Mouse (Mus musculus): ENCODE measurements around the gene Krtap19-9b. TPM values are rescaled to one million over a fixed set of nuclear protein-coding genes. Genes with fewer than 3 reads are reported as not detected.

The Krtap19-9b gene
- not detected for polyA plus RNA-seq (2017; shearing (Covaris generic))

DNA sequence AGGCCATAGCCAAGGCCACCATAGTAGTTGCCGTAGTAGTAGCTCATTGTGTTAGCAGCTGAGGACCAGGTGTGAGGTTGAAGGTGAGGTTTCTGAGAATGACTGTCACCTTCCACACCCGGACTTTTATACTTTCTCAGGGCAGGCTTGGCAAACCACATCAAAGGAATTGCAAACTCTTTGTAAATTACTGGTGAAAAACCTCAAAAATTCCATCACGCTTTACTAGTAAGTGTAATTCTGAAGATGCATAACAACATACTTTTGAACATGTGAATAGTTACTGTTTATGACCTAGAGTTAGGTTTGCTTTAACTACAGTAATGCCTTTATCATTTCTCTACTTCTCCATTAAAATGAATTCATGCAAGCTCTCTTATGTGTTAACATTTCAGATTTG, at the start of gene Krtap19-9b:
Gene Krtap19-9b, minus strand, starts transcription at position 101 of the 400 bp plus-strand sequence.

DNA sequence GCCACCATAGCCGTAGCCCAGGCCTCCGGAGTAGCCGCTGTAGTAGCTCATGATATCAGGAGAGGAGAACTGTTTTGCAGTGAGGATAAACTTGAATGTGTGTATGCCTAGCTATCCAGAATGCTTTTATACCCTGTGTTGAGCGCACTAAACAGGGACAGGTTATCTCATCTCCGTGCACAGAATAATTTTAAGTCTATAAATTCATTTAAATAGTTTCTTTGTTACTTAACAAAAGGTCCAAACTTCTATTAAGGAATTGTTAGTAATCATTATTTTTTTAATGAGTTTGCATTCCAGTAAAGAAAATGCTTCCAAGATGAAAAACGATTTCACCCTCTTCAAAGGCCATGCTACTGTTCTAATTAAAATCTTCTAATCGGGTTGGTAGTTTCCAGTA, 30.7 kb upstream of the Krtap19-9b start, which contains the start of gene Krtap16-3:
Gene Krtap16-3, minus strand, starts transcription at position 101 of the 400 bp plus-strand sequence.

DNA sequence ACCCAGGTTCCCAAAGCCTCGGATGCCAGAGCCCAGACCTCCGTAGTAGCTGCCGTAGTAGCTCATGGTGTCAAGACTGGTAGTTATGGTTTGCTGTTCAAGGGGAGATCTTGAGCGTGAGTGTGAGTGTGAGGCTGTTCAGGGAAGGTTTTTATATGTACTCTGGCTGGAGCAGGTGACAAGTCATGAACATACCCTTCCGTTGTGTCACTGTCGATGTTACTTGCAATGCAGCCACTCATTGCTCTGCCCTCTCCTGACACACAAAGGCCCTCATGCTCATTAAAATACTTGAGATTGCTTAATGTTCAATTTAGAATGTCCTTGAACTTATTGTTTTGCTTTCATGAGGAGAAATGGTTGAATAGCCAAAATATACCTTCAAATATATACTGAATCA, 35.7 kb downstream of the Krtap19-9b start, which contains the start of gene Krtap19-5:
Gene Krtap19-5, minus strand, starts transcription at position 101 of the 400 bp plus-strand sequence.

DNA sequence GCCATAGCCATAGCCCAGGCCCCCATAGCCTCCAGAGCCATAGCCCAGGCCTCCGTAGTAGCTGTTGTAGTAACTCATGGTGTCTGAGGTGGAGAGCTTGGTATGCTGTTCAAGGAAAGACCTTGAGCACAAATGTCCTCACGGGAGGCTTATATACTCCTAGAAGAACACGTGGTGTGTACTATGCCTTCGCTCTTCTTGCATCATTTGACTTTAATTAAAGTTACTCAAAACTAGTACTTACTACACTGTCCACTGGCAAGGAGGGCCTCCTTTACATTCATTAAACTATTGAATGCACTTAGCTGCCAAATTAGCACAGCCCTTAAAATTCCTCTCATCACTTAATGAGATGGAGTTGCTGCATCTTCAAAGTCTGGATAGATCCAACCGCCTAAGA, 47.1 kb downstream of the Krtap19-9b start, which contains the start of gene Krtap19-4:
Gene Krtap19-4, minus strand, starts transcription at position 101 of the 400 bp plus-strand sequence.

Other genes with a start within 250 kb of the Krtap19-9b start
- not detected for gene 2310061N02Rik, start 224.3 kb downstream of the Krtap19-9b start, polyA plus RNA-seq (2017; shearing (Covaris generic))
- gene Krtap13-1, start 203.4 kb downstream of the Krtap19-9b start, polyA plus RNA-seq (2017; shearing (Covaris generic)) = not detected
- gene Krtap13, start 180.6 kb downstream of the Krtap19-9b start, polyA plus RNA-seq (2017; shearing (Covaris generic)) = not detected
- gene 2310034C09Rik, start 173.4 kb downstream of the Krtap19-9b start, polyA plus RNA-seq (2017; shearing (Covaris generic)) = not detected
- gene 2310057N15Rik, start 158.1 kb downstream of the Krtap19-9b start, polyA plus RNA-seq (2017; shearing (Covaris generic)) = not detected
- not detected for gene Gm5965, start 154.4 kb downstream of the Krtap19-9b start, polyA plus RNA-seq (2017; shearing (Covaris generic))
- gene Gm20741, start 120.0 kb downstream of the Krtap19-9b start, polyA plus RNA-seq (2017; shearing (Covaris generic)) = not detected
- not detected for gene Krtap15, start 112.0 kb downstream of the Krtap19-9b start, polyA plus RNA-seq (2017; shearing (Covaris generic))
- gene Krtap14, start 106.1 kb downstream of the Krtap19-9b start, polyA plus RNA-seq (2017; shearing (Covaris generic)) = not detected
- gene Krtap19-1, start 62.9 kb downstream of the Krtap19-9b start, polyA plus RNA-seq (2017; shearing (Covaris generic)) = not detected
- gene Krtap19-2, start 58.0 kb downstream of the Krtap19-9b start, polyA plus RNA-seq (2017; shearing (Covaris generic)) = not detected
- gene Krtap19-3, start 54.2 kb downstream of the Krtap19-9b start, polyA plus RNA-seq (2017; shearing (Covaris generic)) = not detected
- not detected for gene Krtap19-4, start 47.2 kb downstream of the Krtap19-9b start, polyA plus RNA-seq (2017; shearing (Covaris generic))
- gene Krtap19-5, start 35.8 kb downstream of the Krtap19-9b start, polyA plus RNA-seq (2017; shearing (Covaris generic)) = not detected
- not detected for gene Krtap16-3, start 30.6 kb upstream of the Krtap19-9b start, polyA plus RNA-seq (2017; shearing (Covaris generic))
- not detected for gene Krtap22-2, start 78.5 kb upstream of the Krtap19-9b start, polyA plus RNA-seq (2017; shearing (Covaris generic))
- not detected for gene Gm10229, start 83.0 kb upstream of the Krtap19-9b start, polyA plus RNA-seq (2017; shearing (Covaris generic))
- gene Krtap6-1, start 99.4 kb upstream of the Krtap19-9b start, polyA plus RNA-seq (2017; shearing (Covaris generic)) = not detected
- not detected for gene Gm10228, start 109.2 kb upstream of the Krtap19-9b start, polyA plus RNA-seq (2017; shearing (Covaris generic))
- not detected for gene Krtap6-5, start 115.6 kb upstream of the Krtap19-9b start, polyA plus RNA-seq (2017; shearing (Covaris generic))
- gene 1110025L11Rik, start 131.7 kb upstream of the Krtap19-9b start, polyA plus RNA-seq (2017; shearing (Covaris generic)) = not detected
- gene Krtap6-3, start 151.8 kb upstream of the Krtap19-9b start, polyA plus RNA-seq (2017; shearing (Covaris generic)) = not detected
- gene Gm6358, start 208.6 kb upstream of the Krtap19-9b start, polyA plus RNA-seq (2017; shearing (Covaris generic)) = not detected
- gene Gm10061, start 218.8 kb upstream of the Krtap19-9b start, polyA plus RNA-seq (2017; shearing (Covaris generic)) = not detected
- not detected for gene Gm9789, start 225.7 kb upstream of the Krtap19-9b start, polyA plus RNA-seq (2017; shearing (Covaris generic))
- gene Gm7735, start 237.2 kb upstream of the Krtap19-9b start, polyA plus RNA-seq (2017; shearing (Covaris generic)) = not detected
- gene 1110057P08Rik, start 242.5 kb upstream of the Krtap19-9b start, polyA plus RNA-seq (2017; shearing (Covaris generic)) = not detected

Measured in CD4-positive, CD25-positive, alpha-beta regulatory T cell (primary cell).